Mouse (Mus musculus) heart, adult 11 months (tissue): ENCODE measurements at regions not wholly inside any gene's neighbourhood (a gene's known extent, or its start where the extent isn't known, plus 50 kb on each side); places are given as distances from the start of the nearest gene placed in this dataset.

Experiments
- DNase-seq: peaks from one replicate; pipeline ENCODE4 v3.0.0; 2022

- DNase-seq: no peak
Measured at GRCm38 (mm10) chr14:107903717-107904116, 1010.2 kb downstream of the Slitrk1 start.

- DNase-seq: no peak
Measured at GRCm38 (mm10) chr14:107901823-107902222, 1012.1 kb downstream of the Slitrk1 start.

- DNase-seq: no peak
Measured at GRCm38 (mm10) chr14:107860895-107861294, 1053.1 kb downstream of the Slitrk1 start.

GRCm38 (mm10) chr14:107849688-107850087 is 1064.3 kb downstream of the Slitrk1 start:
- no peak for DNase-seq

GRCm38 (mm10) chr14:107845289-107846215 is 1068.4 kb downstream of the Slitrk1 start:
- no peak for DNase-seq

- no peak for DNase-seq
Measured at GRCm38 (mm10) chr14:107844533-107844932, 1069.4 kb downstream of the Slitrk1 start.

- no peak for DNase-seq
Measured at GRCm38 (mm10) chr14:107832976-107833375, 1081.0 kb downstream of the Slitrk1 start.

- no peak for DNase-seq
Measured at GRCm38 (mm10) chr14:107785242-107785641, 1128.7 kb downstream of the Slitrk1 start.
